Mouse (Mus musculus): ENCODE measurements at regions not wholly inside any gene's neighbourhood (a gene's known extent, or its start where the extent isn't known, plus 50 kb on each side); places are given as distances from the start of the nearest gene placed in this dataset.

- DNase-seq (ENCODE audit: low spot score) = no peak
Measured at GRCm38 (mm10) chr5:44416844-44417589, 190.6 kb upstream of the Tapt1 start.

GRCm38 (mm10) chr5:44414441-44414840, 188.0 kb upstream of the Tapt1 start:
- DNase-seq (ENCODE audit: low spot score) = peak; percentile 79

GRCm38 (mm10) chr5:44403300-44403699, 176.9 kb upstream of the Tapt1 start:
- DNase-seq (ENCODE audit: low spot score) = no peak

- DNase-seq (ENCODE audit: low spot score) = no peak
Measured at GRCm38 (mm10) chr5:44400573-44401332, 174.3 kb upstream of the Tapt1 start.

GRCm38 (mm10) chr5:44387237-44387810, 160.9 kb upstream of the Tapt1 start:
- peak; percentile 26 for DNase-seq (ENCODE audit: low spot score)

- DNase-seq (ENCODE audit: low spot score) = no peak
Measured at GRCm38 (mm10) chr5:44386176-44386575, 159.8 kb upstream of the Tapt1 start.

GRCm38 (mm10) chr5:44383049-44383448, 156.6 kb upstream of the Tapt1 start:
- DNase-seq (ENCODE audit: low spot score) = no peak

GRCm38 (mm10) chr5:44370006-44370405, 143.6 kb upstream of the Tapt1 start:
- DNase-seq (ENCODE audit: low spot score) = no peak

GRCm38 (mm10) chr5:44352324-44352723, 125.9 kb upstream of the Tapt1 start:
- DNase-seq (ENCODE audit: low spot score) = no peak

GRCm38 (mm10) chr5:44341457-44342014, 115.1 kb upstream of the Tapt1 start:
- DNase-seq (ENCODE audit: low spot score) = no peak

GRCm38 (mm10) chr5:44338662-44339061, 112.2 kb upstream of the Tapt1 start:
- DNase-seq (ENCODE audit: low spot score) = no peak

- no peak for DNase-seq (ENCODE audit: low spot score)
Measured at GRCm38 (mm10) chr5:44335756-44336155, 109.3 kb upstream of the Tapt1 start.

GRCm38 (mm10) chr5:44319626-44320025, 93.2 kb upstream of the Tapt1 start:
- DNase-seq (ENCODE audit: low spot score) = no peak

- DNase-seq (ENCODE audit: low spot score) = no peak
Measured at GRCm38 (mm10) chr5:44306769-44307557, 80.5 kb upstream of the Tapt1 start.

GRCm38 (mm10) chr5:44303886-44304855, 77.7 kb upstream of the Tapt1 start:
- DNase-seq (ENCODE audit: low spot score) = peak; percentile 54

- peak; percentile 79 for DNase-seq (ENCODE audit: low spot score)
Measured at GRCm38 (mm10) chr5:44284384-44284783, 58.0 kb upstream of the Tapt1 start.

Measured in urinary bladder, postnatal 14 days (tissue).